Mouse (Mus musculus): ENCODE results near the gene Krba1.
A peak's percentile ranks its signal among the peaks of the same experiment; 100 is the strongest.

The Krba1 gene

GRCm38 (mm10) chr6:48424074-48424473 is 28.7 kb downstream of the Krba1 start:
- DNase-seq (ENCODE audit: low read depth, low spot score): no peak

GRCm38 (mm10) chr6:48426956-48427355 is 31.6 kb downstream of the Krba1 start:
- DNase-seq (ENCODE audit: low read depth, low spot score): no peak

GRCm38 (mm10) chr6:48428769-48429557 is 33.6 kb downstream of the Krba1 start:
- DNase-seq (ENCODE audit: low read depth, low spot score): no peak

GRCm38 (mm10) chr6:48430748-48431147 is 35.4 kb downstream of the Krba1 start:
- no peak for DNase-seq (ENCODE audit: low read depth, low spot score)

GRCm38 (mm10) chr6:48432893-48433816 is 37.8 kb downstream of the Krba1 start:
- no peak for DNase-seq (ENCODE audit: low read depth, low spot score)

GRCm38 (mm10) chr6:48434651-48435050 is 39.3 kb downstream of the Krba1 start:
- no peak for DNase-seq (ENCODE audit: low read depth, low spot score)

GRCm38 (mm10) chr6:48435111-48435510 is 39.7 kb downstream of the Krba1 start:
- DNase-seq (ENCODE audit: low read depth, low spot score): no peak

- no peak for DNase-seq (ENCODE audit: low read depth, low spot score)
These were observed 40.4 kb downstream of the Krba1 start for GRCm38 (mm10) chr6:48435706-48436349.

GRCm38 (mm10) chr6:48437679-48438376 is 42.4 kb downstream of the Krba1 start:
- no peak for DNase-seq (ENCODE audit: low read depth, low spot score)

GRCm38 (mm10) chr6:48438475-48439125 is 43.2 kb downstream of the Krba1 start:
- no peak for DNase-seq (ENCODE audit: low read depth, low spot score)

- no peak for DNase-seq (ENCODE audit: low read depth, low spot score)
These were observed 44.3 kb downstream of the Krba1 start for GRCm38 (mm10) chr6:48439654-48440053.

- no peak for DNase-seq (ENCODE audit: low read depth, low spot score)
These were observed 45.1 kb downstream of the Krba1 start for GRCm38 (mm10) chr6:48440306-48441014.

- DNase-seq (ENCODE audit: low read depth, low spot score): peak; percentile 89
These were observed 48.4 kb downstream of the Krba1 start for GRCm38 (mm10) chr6:48443592-48444309.

GRCm38 (mm10) chr6:48444310-48445180 is 49.2 kb downstream of the Krba1 start:
- peak; percentile 81 for DNase-seq (ENCODE audit: low read depth, low spot score)

- no peak for DNase-seq (ENCODE audit: low read depth, low spot score)
These were observed 50.1 kb downstream of the Krba1 start, which contains the start of gene Zfp467 for GRCm38 (mm10) chr6:48445181-48446101. Gene Zfp467, minus strand, starts transcription at chr6:48445825.

GRCm38 (mm10) chr6:48446256-48446655 is 50.9 kb downstream of the Krba1 start:
- DNase-seq (ENCODE audit: low read depth, low spot score): no peak

- no peak for DNase-seq (ENCODE audit: low read depth, low spot score)
These were observed 51.5 kb downstream of the Krba1 start for GRCm38 (mm10) chr6:48446896-48447295.

All from skeletal muscle tissue, adult 2 months (tissue).